In the genomic region with DNA sequence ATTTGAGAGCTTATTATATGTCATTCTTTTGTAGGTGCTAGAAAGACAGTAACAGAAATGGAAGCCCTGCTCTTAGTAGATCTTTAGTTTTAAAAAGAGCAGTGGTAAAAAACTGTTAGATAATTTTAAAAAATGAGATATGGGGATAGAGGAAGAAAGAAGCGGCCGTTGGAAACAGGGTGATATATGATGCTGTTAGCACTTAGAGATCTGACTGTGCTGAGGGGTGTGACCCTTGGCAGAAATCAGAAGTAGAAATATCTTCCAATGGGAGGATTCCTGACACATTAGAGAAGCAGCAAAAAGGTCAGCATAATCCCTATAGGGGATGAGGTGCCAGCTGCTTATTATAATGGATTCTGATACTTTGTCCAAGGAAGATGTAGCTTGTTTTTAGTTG, we compare ENCODE assay signal across 26 mouse cellular contexts.
"Had no signal": no experiment of that assay in that cellular context is flagged by ENCODE, and none has a peak within 500 bp of the region (broad histone marks: within the 10 kb centered on the region; RNA-seq: fewer than 3 reads in every experiment).

No protein-coding gene starts in this region.

- H3K9ac ChIP-seq: embryonic facial prominence, embryonic 12.5 days; embryonic facial prominence, embryonic 13.5 days; embryonic facial prominence, embryonic 15.5 days; forebrain, embryonic 12.5 days; forebrain, embryonic 13.5 days; forebrain, embryonic 15.5 days; forebrain, postnatal 0 days had no signal

- H3K4me2 ChIP-seq: embryonic facial prominence, embryonic 12.5 days; embryonic facial prominence, embryonic 13.5 days; embryonic facial prominence, embryonic 15.5 days; forebrain, embryonic 12.5 days; forebrain, embryonic 13.5 days; forebrain, embryonic 15.5 days; heart, embryonic 11.5 days had no signal

- H3K27ac ChIP-seq: embryonic facial prominence, embryonic 10.5 days; embryonic facial prominence, embryonic 12.5 days; embryonic facial prominence, embryonic 13.5 days; embryonic facial prominence, embryonic 15.5 days; forebrain, embryonic 10.5 days; forebrain, embryonic 12.5 days; forebrain, embryonic 13.5 days; forebrain, embryonic 15.5 days; gastrocnemius, adult 2 months; heart, adult 2 months; heart, embryonic 10.5 days had no signal

- H3K4me3 ChIP-seq: embryonic facial prominence, embryonic 10.5 days; embryonic facial prominence, embryonic 12.5 days; embryonic facial prominence, embryonic 13.5 days; embryonic facial prominence, embryonic 15.5 days; erythroblast, embryonic 14.5 days; forebrain, embryonic 10.5 days; forebrain, embryonic 12.5 days; forebrain, embryonic 13.5 days; forebrain, embryonic 15.5 days; gastrocnemius, adult 2 months; heart, adult 2 months; heart, embryonic 10.5 days had no signal

- H3K4me1 ChIP-seq: embryonic facial prominence, embryonic 10.5 days; embryonic facial prominence, embryonic 12.5 days; embryonic facial prominence, embryonic 13.5 days; embryonic facial prominence, embryonic 15.5 days; forebrain, embryonic 10.5 days; forebrain, embryonic 12.5 days; forebrain, embryonic 13.5 days; forebrain, embryonic 15.5 days; heart, embryonic 10.5 days had no signal

- DNase-seq: cerebellum, postnatal 10 days; cerebellum, postnatal 14 days; cerebellum, postnatal 36 days; embryo, embryonic 11 days; forebrain, postnatal 0 days; gastrocnemius, adult 2 months; gastrocnemius, postnatal 10 days; gastrocnemius, postnatal 14 days; gastrocnemius, postnatal 25 days; gastrocnemius, postnatal 36 days; heart, adult 11 months; heart, adult 18-20 months; heart, adult 2 months had no signal

- ATAC-seq: forebrain, embryonic 13.5 days; forebrain, embryonic 14.5 days; forebrain, embryonic 15.5 days; forebrain, embryonic 16.5 days; forebrain, postnatal 0 days had no signal

- H3K9me3 ChIP-seq: embryonic facial prominence, embryonic 10.5 days; embryonic facial prominence, embryonic 12.5 days; embryonic facial prominence, embryonic 13.5 days; embryonic facial prominence, embryonic 15.5 days; forebrain, embryonic 10.5 days; forebrain, embryonic 12.5 days; forebrain, embryonic 13.5 days; forebrain, embryonic 15.5 days; heart, embryonic 10.5 days had no signal

- H3K36me3 ChIP-seq: embryonic facial prominence, embryonic 10.5 days; embryonic facial prominence, embryonic 12.5 days; embryonic facial prominence, embryonic 13.5 days; embryonic facial prominence, embryonic 15.5 days; forebrain, embryonic 10.5 days; forebrain, embryonic 12.5 days; forebrain, embryonic 15.5 days; heart, embryonic 10.5 days had no signal

- H3K27me3 ChIP-seq: embryonic facial prominence, embryonic 12.5 days; embryonic facial prominence, embryonic 13.5 days; embryonic facial prominence, embryonic 15.5 days; forebrain, embryonic 12.5 days; forebrain, embryonic 13.5 days; forebrain, embryonic 15.5 days had no signal
